Comparison of ENCODE assay signal across 34 mouse cellular contexts in the genomic region with DNA sequence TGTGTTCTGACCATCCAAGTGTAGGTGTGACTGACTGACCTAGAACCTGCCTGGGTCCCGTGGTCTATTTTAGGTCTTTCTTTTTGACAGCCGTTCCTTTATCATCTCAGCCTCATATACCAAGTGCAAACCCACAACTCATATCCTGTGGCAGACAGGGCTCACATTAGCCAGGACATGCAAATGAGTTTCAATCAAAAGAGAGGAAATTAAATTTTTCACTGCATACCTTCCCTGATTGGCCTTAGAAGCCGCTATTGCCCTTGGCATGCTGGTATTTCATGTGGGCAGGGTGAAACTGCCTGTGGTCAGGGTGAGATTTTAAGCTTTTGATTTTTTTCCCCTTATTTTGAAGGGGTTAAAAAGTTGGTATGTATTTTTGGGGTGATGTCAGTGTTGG. TPM values are rescaled to one million over a fixed set of nuclear protein-coding genes. Genes with fewer than 3 reads are reported as not detected.
DNase-seq lines count a peak whose midpoint lies in the region; ATAC-seq and TF ChIP-seq lines count a peak whose summit lies in the region.
"Had no signal": no experiment of that assay in that cellular context is flagged by ENCODE, and none has a peak within 500 bp of the region (broad histone marks: within the 10 kb centered on the region; RNA-seq: fewer than 3 reads in every experiment).

No protein-coding gene starts in this region.

- no peaks in the 10 kb centered on the region for H3K79me2 ChIP-seq in liver, adult 2 months (ENCODE audit: control insufficient read depth, insufficient read depth, low read length)

- 83% methylated on average over 3 of the region's 3 CpGs for WGBS in liver, adult 2 months

- H3K4me1 ChIP-seq in liver, adult 2 months (ENCODE audit: control insufficient read depth, insufficient read depth, low read length), result no peaks in the 10 kb centered on the region
- H3K4me1 ChIP-seq: intestine, embryonic 15.5 days; lung, embryonic 15.5 days had no signal

- H3K27ac ChIP-seq in liver, adult 2 months (replicated peaks; ENCODE audit: insufficient read depth, low read depth, low read length), result no peak overlapping the region
- H3K27ac ChIP-seq: hindbrain, embryonic 10.5 days; hindbrain, embryonic 15.5 days; intestine, embryonic 15.5 days; kidney, postnatal 0 days; lung, embryonic 15.5 days; neural tube, embryonic 15.5 days had no signal

- ATAC-seq in activated CD4-positive, CD25-positive, alpha-beta regulatory T cell, adult 4 months, result peak; percentile 58
- ATAC-seq in megakaryocyte, adult 5-6 weeks (ENCODE audit: poor library complexity, severe bottlenecking), result peak; percentile 30; the same call in 1 of the 2 replicates
- no peak for ATAC-seq in erythroblast, adult 5-6 weeks (replicated peaks; ENCODE audit: low FRiP score, poor library complexity, severe bottlenecking)
- ATAC-seq: forebrain, embryonic 14.5 days; intestine, embryonic 15.5 days had no signal

- H3K27me3 ChIP-seq in liver, adult 2 months (ENCODE audit: control insufficient read depth, insufficient read depth, low read length), result no peaks in the 10 kb centered on the region
- H3K27me3 ChIP-seq: heart, embryonic 12.5 days; hindbrain, embryonic 15.5 days; intestine, embryonic 15.5 days; lung, embryonic 15.5 days; neural tube, embryonic 15.5 days had no signal

- no peaks in the 10 kb centered on the region for H3K36me3 ChIP-seq in liver, adult 2 months (ENCODE audit: control insufficient read depth, insufficient read depth, low read length)
- H3K36me3 ChIP-seq: heart, embryonic 12.5 days; hindbrain, embryonic 15.5 days; intestine, embryonic 15.5 days; lung, embryonic 15.5 days; neural tube, embryonic 15.5 days had no signal

- no peak for TF ChIP-seq POLR2A in liver, adult 2 months (IDR thresholded peaks at IDR 0.05; ENCODE audit: extremely low read depth, insufficient read depth, low read length)

- H3K9ac ChIP-seq in liver, adult 2 months (ENCODE audit: low read depth, low read length), result no peak overlapping the region
- H3K9ac ChIP-seq: heart, embryonic 12.5 days; hindbrain, embryonic 15.5 days; intestine, embryonic 15.5 days; lung, embryonic 15.5 days; neural tube, embryonic 15.5 days had no signal

- no peak overlapping the region for H3K4me3 ChIP-seq in liver, adult 2 months (ENCODE audit: insufficient read depth, low read depth, low read length)
- H3K4me3 ChIP-seq: heart, embryonic 12.5 days; hindbrain, embryonic 10.5 days; hindbrain, embryonic 15.5 days; intestine, embryonic 15.5 days; lung, embryonic 15.5 days; neural tube, embryonic 15.5 days had no signal

- no peak for TF ChIP-seq CTCF in liver, adult 2 months (IDR thresholded peaks at IDR 0.05; ENCODE audit: low read depth, low read length)

- peak; percentile 2 for DNase-seq in liver, adult 2 months (ENCODE audit: extremely low read depth, low read depth, low spot score)
- DNase-seq in liver, result no peak
- DNase-seq in cerebellum, adult 8-10 months, result no peak
- no peak for DNase-seq in heart, postnatal 4 days
- DNase-seq in cerebellum, postnatal 36 days, result no peak
- DNase-seq: adrenal gland, postnatal 10 days; cerebellum, postnatal 10 days; gastrocnemius, postnatal 36 days; heart, adult 18-20 months; kidney, adult 2 months; kidney, postnatal 4 days; layer of hippocampus, postnatal 36 days; left cerebral cortex, postnatal 4 days; midbrain, embryonic 14.5 days; right cerebral cortex, postnatal 25 days; thymus, adult 18-20 months; thymus, postnatal 36 days had no signal

RNA-seq across cellular contexts. Expression of a gene that starts 8.8 kb away (rescaled TPM):
- total RNA-seq in liver, adult 2 months (2014; rRNA removed), result not detected in 2 replicates
- polyA plus RNA-seq in liver, adult 2 months (2012; rRNA removed), result 0.17 TPM in 1 of 2 replicates, not detected in the other
- 10 to 100 TPM in 1 of 2 experiments, 1 to 10 TPM in 1; 8.8 to 10.4 TPM for polyA plus RNA-seq in activated CD4-positive, CD25-positive, alpha-beta regulatory T cell, adult 4 months (2017; shearing (Covaris generic))
- total RNA-seq in megakaryocyte, adult 5-6 weeks (2015), result 5.5 and 13.1 TPM in 2 replicates
- total RNA-seq in megakaryocyte, adult 5-6 weeks (2017), result 8.0 and 8.7 TPM in 2 replicates
- total RNA-seq in erythroblast, adult 5-6 weeks (2015; ENCODE audit: low replicate concordance), result not detected in 2 replicates
- 1.1 TPM in 1 of 2 replicates, not detected in the other for total RNA-seq in erythroblast, adult 5-6 weeks (2017; ENCODE audit: low replicate concordance)
- total RNA-seq in heart, postnatal 4 days (2021), result not detected
- total RNA-seq: adrenal gland, postnatal 10 days; gastrocnemius, postnatal 36 days; heart, adult 18-20 months; layer of hippocampus, adult 8-10 months; layer of hippocampus, postnatal 36 days; left cerebral cortex, postnatal 4 days had no signal
- polyA plus RNA-seq: C2C12; heart, postnatal 0 days; kidney, adult 2 months had no signal

RNA-seq across cellular contexts. Expression of a gene that starts 24.8 kb away (rescaled TPM):
- not detected in 2 replicates for total RNA-seq in liver, adult 2 months (2014; rRNA removed)
- not detected in 2 replicates for polyA plus RNA-seq in liver, adult 2 months (2012; rRNA removed)
- not detected for polyA plus RNA-seq in activated CD4-positive, CD25-positive, alpha-beta regulatory T cell, adult 4 months (2017; shearing (Covaris generic))
- 0.18 TPM in 2 replicates for total RNA-seq in megakaryocyte, adult 5-6 weeks (2015)
- 0.28 and 0.62 TPM in 2 replicates for total RNA-seq in megakaryocyte, adult 5-6 weeks (2017)
- not detected in 2 replicates for total RNA-seq in erythroblast, adult 5-6 weeks (2015; ENCODE audit: low replicate concordance)
- not detected in 2 replicates for total RNA-seq in erythroblast, adult 5-6 weeks (2017; ENCODE audit: low replicate concordance)
- not detected for total RNA-seq in heart, postnatal 4 days (2021)
- total RNA-seq: adrenal gland, postnatal 10 days; gastrocnemius, postnatal 36 days; heart, adult 18-20 months; layer of hippocampus, adult 8-10 months; layer of hippocampus, postnatal 36 days; left cerebral cortex, postnatal 4 days had no signal
- polyA plus RNA-seq: C2C12; embryonic facial prominence, embryonic 11.5 days; forebrain, embryonic 14.5 days; heart, embryonic 12.5 days; heart, postnatal 0 days; hindbrain, embryonic 10.5 days; hindbrain, embryonic 15.5 days; intestine, embryonic 15.5 days; kidney, adult 2 months; kidney, postnatal 0 days; liver, embryonic 16.5 days; midbrain, embryonic 14.5 days; neural tube, embryonic 15.5 days; stomach, embryonic 16.5 days had no signal

RNA-seq across cellular contexts. Expression of a gene that starts 42.5 kb away (rescaled TPM):
- 2.2 and 2.7 TPM in 2 replicates for total RNA-seq in liver, adult 2 months (2014; rRNA removed)
- polyA plus RNA-seq in liver, adult 2 months (2012; rRNA removed), result 0.98 and 1.2 TPM in 2 replicates
- 1 to 10 TPM; 5.9 to 7.8 TPM for polyA plus RNA-seq in activated CD4-positive, CD25-positive, alpha-beta regulatory T cell, adult 4 months (2017; shearing (Covaris generic))
- total RNA-seq in megakaryocyte, adult 5-6 weeks (2015), result 2.5 and 4.1 TPM in 2 replicates
- total RNA-seq in megakaryocyte, adult 5-6 weeks (2017), result 3.3 and 5.0 TPM in 2 replicates
- total RNA-seq in erythroblast, adult 5-6 weeks (2015; ENCODE audit: low replicate concordance), result 1.3 and 4.4 TPM in 2 replicates
- total RNA-seq in erythroblast, adult 5-6 weeks (2017; ENCODE audit: low replicate concordance), result 2.8 and 5.2 TPM in 2 replicates
- 10 to 100 TPM; 14.1 to 14.4 TPM for total RNA-seq in heart, postnatal 4 days (2021)
